Mouse (Mus musculus) hindbrain, embryonic 16.5 days (tissue): ENCODE results near the gene Eif3i. TPM values are rescaled to one million over a fixed set of nuclear protein-coding genes. Genes with fewer than 3 reads are reported as not detected.

Experiments used
- ATAC-seq: fragments of 200-750 bp; cut with Nextera tagmentation; 2 replicates; pipeline ENCODE4 v1.8.0; 2017; ENCODE audit warnings: moderate TSS enrichment, moderate library complexity
- H3K27ac ChIP-seq: fragments of 300-500 bp; sonication (generic); 2 replicates; pipeline ENCODE4 v1.5.1; 2014; ENCODE audit warnings: low read depth, mild to moderate bottlenecking, control low read depth, low read length, moderate library complexity
- H3K27me3 ChIP-seq: fragments of 300-500 bp; sonication (generic); replicated peaks from 2 replicates; pipeline ENCODE4 v1.6.1; 2014; ENCODE audit warnings: low read length; ENCODE audit not compliant: control insufficient read depth, insufficient read depth
- H3K36me3 ChIP-seq: fragments of 300-500 bp; sonication (generic); 2 replicates; pipeline ENCODE4 v1.6.1; 2014; ENCODE audit warnings: mild to moderate bottlenecking, low read length, moderate library complexity, mixed read lengths; ENCODE audit not compliant: control insufficient read depth, insufficient read depth
- H3K4me1 ChIP-seq: fragments of 300-500 bp; sonication (generic); 2 replicates; pipeline ENCODE4 v1.6.1; 2014; ENCODE audit warnings: low read depth, low read length; ENCODE audit not compliant: control insufficient read depth, insufficient read depth
- H3K4me2 ChIP-seq: fragments of 300-500 bp; sonication (generic); 2 replicates; pipeline ENCODE4 v1.6.1; 2014; ENCODE audit warnings: mild to moderate bottlenecking, low read length, control low read depth, moderate library complexity
- H3K4me3 ChIP-seq: fragments of 300-500 bp; sonication (generic); 2 replicates; pipeline ENCODE4 v1.5.1; 2014; ENCODE audit warnings: mild to moderate bottlenecking, low read length, control low read depth, moderate library complexity
- H3K9ac ChIP-seq: fragments of 300-500 bp; sonication (generic); 2 replicates; pipeline ENCODE4 v1.6.1; 2014; ENCODE audit warnings: low read depth, mild to moderate bottlenecking, control low read depth, low read length, moderate library complexity
- H3K9me3 ChIP-seq: fragments of 300-500 bp; sonication (generic); 2 replicates; pipeline ENCODE4 v1.6.1; 2014; ENCODE audit warnings: mild to moderate bottlenecking, low read length, moderate library complexity; ENCODE audit not compliant: control insufficient read depth
- WGBS: fragments of 180-500 bp; shearing (Covaris S2); extraction: QIAGEN DNeasy Blood & Tissue Kit; methylation state at CpG from one replicate; pipeline ENCODE4 v1.1.7; 2014; 5-methylcytosine and 5-hydroxymethylcytosine counted together
- polyA plus RNA-seq: library from polyadenylated mRNA; unstranded; fragments of >200 nt; fragmentation: Nextera tagmentation; extraction: Ambion mirVana; gene quantifications from 2 replicates; pipeline ENCODE4 v1.2.1, GENCODE M21; 2015

Eif3i gene
- polyA plus RNA-seq, 1 experiment from 2014 or later: 223 TPM

DNA sequence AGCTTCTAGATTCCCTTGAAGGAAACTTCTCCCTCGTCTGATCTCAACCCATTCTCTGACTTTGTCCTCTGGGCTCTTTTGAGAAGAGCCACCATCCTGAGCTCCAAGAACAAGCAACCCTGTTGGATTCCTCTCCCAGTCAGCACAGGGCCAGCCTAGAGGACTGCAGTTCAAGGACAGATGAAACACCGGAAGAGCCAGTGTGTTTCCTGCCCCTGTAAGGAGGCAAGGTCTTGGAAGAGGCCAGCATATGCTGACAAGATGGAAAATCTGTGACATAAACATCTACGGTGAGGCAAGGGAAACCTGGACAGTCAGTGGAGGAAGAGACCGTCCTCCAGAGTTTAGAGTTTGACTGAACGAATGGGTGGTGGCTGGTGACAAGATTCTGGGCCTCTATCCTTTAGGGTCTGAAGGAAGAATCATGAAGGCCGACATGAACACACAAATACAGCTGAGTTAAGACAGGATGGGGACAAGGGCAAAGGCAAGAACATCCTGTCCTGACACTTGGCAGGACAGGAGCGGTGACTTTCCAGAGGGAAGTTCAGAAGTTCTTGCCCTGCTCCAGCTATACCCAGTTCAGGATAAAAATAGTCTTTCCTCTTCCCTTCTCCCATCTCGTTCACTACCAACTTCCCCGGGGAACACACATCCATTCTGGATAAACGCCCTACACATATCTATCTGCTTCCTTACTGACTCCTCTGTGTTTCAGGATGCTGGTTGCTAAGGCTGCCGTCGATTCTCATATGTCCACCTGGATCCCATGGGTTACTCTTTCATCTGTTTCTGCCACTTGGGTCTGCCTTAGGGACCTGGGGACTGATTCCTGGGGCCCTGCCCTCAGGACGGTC lies 28.0 kb downstream of the Eif3i start:
- WGBS: 87% methylated on average over 13 of the region's 13 CpGs
- Histone ChIP-seq H3K4me3 (no peak overlapping the region), H3K36me3 (no peaks in the 10 kb centered on the region), H3K9ac (no peak overlapping the region), H3K4me2 (no peak overlapping the region), H3K9me3 (no peaks in the 10 kb centered on the region), H3K27ac (no peak overlapping the region), H3K27me3 (no peaks in the 10 kb centered on the region), H3K4me1 (peaks cover 3% of the 10 kb centered on the region; the same call in 1 of the 2 replicates)
- ATAC-seq: no peak

DNA sequence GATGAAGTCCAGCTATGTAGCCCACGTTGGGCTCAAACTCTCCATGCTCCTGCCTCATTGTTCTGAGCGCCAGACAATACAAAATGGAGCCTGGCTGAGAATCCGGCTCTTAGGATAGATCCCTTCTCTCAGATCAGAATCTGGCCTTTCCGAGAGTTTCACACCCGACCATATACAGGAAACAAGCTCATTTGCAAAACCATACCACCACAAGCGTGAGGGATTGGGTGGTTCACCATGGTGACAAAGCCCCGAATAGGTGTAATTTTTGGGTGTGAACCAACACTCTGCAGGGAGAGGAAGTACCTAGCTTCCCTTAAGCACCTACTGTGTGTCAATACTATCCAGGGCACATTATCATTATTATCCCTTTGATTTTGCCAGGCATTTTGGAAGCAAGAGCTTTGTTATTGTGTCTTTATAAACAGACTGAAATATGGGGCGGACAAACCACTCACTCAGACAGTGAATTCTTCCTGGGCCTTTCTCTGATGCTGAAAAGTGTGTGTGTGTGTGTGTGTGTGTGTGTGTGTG lies 28.8 kb downstream of the Eif3i start:
- Histone ChIP-seq H3K4me3 (no peak overlapping the region), H3K9ac (no peak overlapping the region), H3K9me3 (no peaks in the 10 kb centered on the region), H3K4me2 (no peak overlapping the region), H3K27ac (no peak overlapping the region), H3K36me3 (no peaks in the 10 kb centered on the region), H3K4me1 (no peaks in the 10 kb centered on the region), H3K27me3 (no peaks in the 10 kb centered on the region)
- no peak for ATAC-seq
- WGBS: 75% methylated on average over 8 of the region's 8 CpGs

DNA sequence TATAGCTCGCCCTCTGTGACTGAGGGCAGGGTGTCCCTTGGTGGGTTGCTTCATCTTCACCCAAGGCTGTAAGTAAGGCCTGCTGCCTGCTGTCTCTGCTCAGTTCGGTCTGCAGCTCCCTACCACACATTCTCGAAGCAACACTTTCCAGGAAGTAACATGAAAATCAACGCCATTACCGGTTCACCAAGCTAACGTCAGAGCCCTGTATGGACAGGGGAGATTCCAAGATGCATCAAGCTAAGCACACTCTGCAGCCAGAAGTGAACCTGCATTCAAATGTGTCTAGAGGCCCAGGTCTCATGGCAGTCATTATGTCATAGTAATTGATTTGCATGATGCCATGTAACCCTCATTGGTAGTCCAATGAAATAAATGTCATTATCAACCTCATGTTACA lies 30.4 kb downstream of the Eif3i start:
- no peaks in the 10 kb centered on the region for H3K9me3 ChIP-seq
- no peaks in the 10 kb centered on the region for H3K4me1 ChIP-seq
- H3K27ac ChIP-seq: no peak overlapping the region
- H3K9ac ChIP-seq: no peak overlapping the region
- no peaks in the 10 kb centered on the region for H3K27me3 ChIP-seq
- H3K4me3 ChIP-seq: no peak overlapping the region
- 94% methylated on average over 6 of the region's 6 CpGs for WGBS
- ATAC-seq: no peak
- H3K4me2 ChIP-seq: no peak overlapping the region
- H3K36me3 ChIP-seq: no peaks in the 10 kb centered on the region

DNA sequence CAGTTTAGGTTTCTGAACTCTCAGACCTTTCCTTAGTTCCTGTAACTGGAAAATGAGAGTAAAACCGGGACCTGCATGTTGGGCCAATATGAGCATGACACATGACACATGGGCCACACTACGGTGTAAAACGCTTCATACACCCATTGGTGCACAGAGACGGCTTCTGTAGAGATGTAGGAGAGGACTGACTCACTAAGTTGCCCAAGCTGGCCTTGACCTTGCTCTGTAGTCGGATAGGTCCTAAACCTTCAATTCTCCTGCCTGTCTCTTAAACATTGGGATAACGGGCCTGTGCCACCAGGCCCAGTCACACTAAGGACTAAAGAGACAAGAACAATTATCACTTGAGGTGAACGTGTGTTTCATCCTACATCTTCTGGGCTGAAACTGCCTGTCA lies 32.1 kb downstream of the Eif3i start:
- no peak overlapping the region for H3K4me3 ChIP-seq
- H3K27me3 ChIP-seq: no peaks in the 10 kb centered on the region
- WGBS: 95% methylated on average over 7 of the region's 7 CpGs
- no peak overlapping the region for H3K4me2 ChIP-seq
- no peaks in the 10 kb centered on the region for H3K36me3 ChIP-seq
- no peak overlapping the region for H3K9ac ChIP-seq
- no peaks in the 10 kb centered on the region for H3K4me1 ChIP-seq
- H3K9me3 ChIP-seq: no peaks in the 10 kb centered on the region
- no peak for ATAC-seq
- no peak overlapping the region for H3K27ac ChIP-seq

DNA sequence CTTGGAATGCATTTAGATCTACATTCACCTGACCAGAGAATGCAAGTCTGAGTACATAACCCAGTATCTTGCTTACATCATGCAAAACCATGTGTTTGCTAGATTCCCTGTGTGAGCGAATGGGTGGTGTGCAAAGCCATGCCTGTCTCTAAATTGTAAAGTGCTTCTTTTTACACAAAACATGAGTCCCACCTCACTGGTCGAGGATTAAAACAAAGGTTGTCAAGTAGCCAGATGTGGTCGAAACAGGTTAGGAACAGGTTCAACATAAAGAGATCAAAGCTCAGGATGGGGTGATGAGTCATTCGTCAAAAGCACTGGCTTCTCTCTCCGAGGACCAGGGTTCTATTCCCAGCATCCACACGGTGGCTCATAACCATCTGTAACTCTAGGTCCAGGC lies 35.3 kb downstream of the Eif3i start:
- no peaks in the 10 kb centered on the region for H3K27me3 ChIP-seq
- WGBS: 90% methylated on average over 6 of the region's 6 CpGs
- H3K9ac ChIP-seq: no peak overlapping the region
- no peaks in the 10 kb centered on the region for H3K36me3 ChIP-seq
- no peak overlapping the region for H3K27ac ChIP-seq
- no peaks in the 10 kb centered on the region for H3K4me1 ChIP-seq
- H3K4me2 ChIP-seq: no peak overlapping the region
- H3K9me3 ChIP-seq: no peaks in the 10 kb centered on the region
- H3K4me3 ChIP-seq: no peak overlapping the region
- ATAC-seq: no peak

DNA sequence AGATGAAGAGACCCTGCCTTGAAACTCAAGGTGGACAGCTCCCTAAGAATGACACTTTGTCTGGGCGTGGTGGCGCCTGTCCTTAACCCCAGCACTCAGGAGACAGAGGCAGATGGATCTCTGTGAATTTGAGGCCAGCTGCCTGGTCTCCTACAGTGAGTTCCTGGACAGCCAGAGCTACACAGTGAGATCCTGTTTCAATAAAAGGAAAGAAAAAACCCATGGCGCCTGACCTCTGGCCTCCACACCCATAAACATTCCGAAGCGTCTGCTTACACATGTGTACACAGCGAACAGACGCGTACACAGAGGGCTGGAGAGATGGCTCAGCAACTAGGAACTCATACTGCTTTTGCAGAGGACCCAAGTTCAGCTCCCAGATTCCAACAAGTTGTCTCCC lies 36.7 kb downstream of the Eif3i start:
- Histone ChIP-seq H3K9ac (no peak overlapping the region), H3K36me3 (no peaks in the 10 kb centered on the region), H3K27me3 (no peaks in the 10 kb centered on the region), H3K4me3 (no peak overlapping the region), H3K4me2 (no peak overlapping the region), H3K9me3 (no peaks in the 10 kb centered on the region), H3K4me1 (no peaks in the 10 kb centered on the region), H3K27ac (no peak overlapping the region)
- ATAC-seq: no peak
- WGBS: 72% methylated on average over 8 of the region's 8 CpGs

DNA sequence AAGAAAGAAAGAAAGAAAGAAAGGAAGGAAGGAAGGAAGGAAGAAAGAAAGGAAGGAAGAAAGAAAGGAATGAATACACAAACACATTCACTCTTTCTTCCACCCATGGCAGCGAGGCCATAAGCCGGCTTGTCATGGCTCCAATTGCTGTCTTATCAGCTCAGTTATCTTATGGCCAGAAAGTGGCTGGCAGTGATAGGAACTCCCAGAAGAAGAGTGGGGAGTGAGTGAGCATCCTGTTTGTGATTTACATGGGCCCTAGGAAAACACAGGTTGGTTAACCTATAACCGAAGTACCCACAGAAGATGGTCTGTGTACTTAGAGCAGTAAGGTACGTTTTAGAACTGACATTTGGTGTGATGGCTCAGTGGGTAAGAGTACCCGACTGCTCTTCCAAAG lies 39.3 kb downstream of the Eif3i start:
- Histone ChIP-seq H3K4me1 (peaks cover 4% of the 10 kb centered on the region; the same call in 1 of the 2 replicates), H3K36me3 (no peaks in the 10 kb centered on the region), H3K9me3 (no peaks in the 10 kb centered on the region), H3K27ac (no peak overlapping the region), H3K4me2 (no peak overlapping the region), H3K27me3 (no peaks in the 10 kb centered on the region), H3K4me3 (no peak overlapping the region), H3K9ac (no peak overlapping the region)
- 89% methylated on average over 5 of the region's 5 CpGs for WGBS
- no peak for ATAC-seq

DNA sequence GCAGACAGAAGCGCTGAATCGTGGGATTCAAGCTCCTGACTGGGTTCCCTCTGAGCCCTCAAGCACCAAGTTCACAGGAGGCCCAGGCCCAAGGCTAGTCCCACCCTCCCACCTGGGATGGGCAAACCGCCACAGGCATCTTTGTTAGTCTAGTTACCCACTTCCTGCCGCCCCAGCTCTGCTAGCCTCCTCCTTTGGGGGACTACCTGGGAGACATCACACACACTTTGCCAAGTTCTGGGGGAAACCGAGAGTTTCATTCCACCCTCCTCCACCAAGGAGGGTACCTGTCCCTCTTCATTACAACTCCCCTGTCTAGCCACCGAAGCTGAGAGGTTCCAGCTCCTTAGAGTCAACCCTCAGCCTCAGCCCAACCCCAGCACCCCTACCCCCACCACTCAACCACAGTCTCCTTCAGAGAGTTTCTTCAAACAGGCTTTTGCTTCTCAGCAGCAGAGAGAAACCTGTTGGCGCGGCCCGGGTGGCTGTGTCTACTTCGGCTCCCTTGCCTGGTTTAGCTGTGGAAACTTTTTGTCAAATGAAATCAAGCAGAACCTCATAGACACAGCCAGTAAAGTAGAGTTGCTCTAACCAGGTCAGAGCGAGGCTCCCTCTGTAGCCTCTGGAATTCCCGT lies 42.0 kb downstream of the Eif3i start:
- Histone ChIP-seq H3K9ac (no peak overlapping the region), H3K4me1 (peaks cover 4% of the 10 kb centered on the region), H3K9me3 (no peaks in the 10 kb centered on the region), H3K4me3 (no peak overlapping the region), H3K27ac (no peak overlapping the region), H3K4me2 (no peak overlapping the region), H3K27me3 (no peaks in the 10 kb centered on the region), H3K36me3 (no peaks in the 10 kb centered on the region)
- WGBS: 86% methylated on average over 12 of the region's 12 CpGs
- ATAC-seq: no peak

DNA sequence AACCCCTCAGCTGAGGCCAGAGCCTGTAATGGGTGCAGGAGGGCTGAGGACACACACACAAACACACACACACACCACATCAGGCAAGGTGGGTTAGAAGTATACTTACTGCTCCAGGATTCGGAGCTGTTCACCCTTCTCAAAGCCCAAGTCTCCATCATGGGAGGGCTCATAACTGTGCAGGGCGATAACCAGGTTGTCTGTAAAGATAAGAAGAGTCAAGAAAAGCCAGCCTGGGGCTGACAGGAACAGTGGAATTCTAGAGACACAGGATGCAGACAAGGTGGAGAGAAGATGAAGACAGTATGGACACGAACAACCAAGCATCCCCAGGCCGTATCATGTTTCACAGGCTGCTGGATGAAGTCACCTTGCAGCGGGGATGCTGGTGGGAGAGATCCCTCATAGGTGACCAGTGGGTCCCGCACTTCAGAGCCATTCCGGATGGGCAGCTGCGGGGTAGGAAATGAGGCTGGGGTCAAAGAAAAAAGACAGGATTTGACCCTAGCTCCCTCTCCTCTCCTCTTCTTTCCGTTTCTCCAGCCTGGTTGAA lies 43.1 kb downstream of the Eif3i start:
- WGBS: 84% methylated on average over 9 of the region's 9 CpGs
- Histone ChIP-seq H3K27ac (no peak overlapping the region; the same call in none of the 2 replicates), H3K4me3 (no peak overlapping the region), H3K36me3 (no peaks in the 10 kb centered on the region), H3K9me3 (no peaks in the 10 kb centered on the region), H3K4me1 (peaks cover 4% of the 10 kb centered on the region), H3K27me3 (no peaks in the 10 kb centered on the region), H3K9ac (no peak overlapping the region), H3K4me2 (peak overlapping the region; percentile 86)
- no peak for ATAC-seq
